Mouse (Mus musculus): Measurements from ENCODE around the gene Arhgef2. TPM values are rescaled to one million over a fixed set of nuclear protein-coding genes. Genes with fewer than 3 reads are reported as not detected.
"Not testable (repeated sequence)": the region's sequence is repeated elsewhere in the genome, so short reads cannot be mapped to it uniquely, and the experiment has no call there.

The Arhgef2 gene
- 100 to 1,000 TPM; 250 to 265 TPM for total RNA-seq (2021)

DNA sequence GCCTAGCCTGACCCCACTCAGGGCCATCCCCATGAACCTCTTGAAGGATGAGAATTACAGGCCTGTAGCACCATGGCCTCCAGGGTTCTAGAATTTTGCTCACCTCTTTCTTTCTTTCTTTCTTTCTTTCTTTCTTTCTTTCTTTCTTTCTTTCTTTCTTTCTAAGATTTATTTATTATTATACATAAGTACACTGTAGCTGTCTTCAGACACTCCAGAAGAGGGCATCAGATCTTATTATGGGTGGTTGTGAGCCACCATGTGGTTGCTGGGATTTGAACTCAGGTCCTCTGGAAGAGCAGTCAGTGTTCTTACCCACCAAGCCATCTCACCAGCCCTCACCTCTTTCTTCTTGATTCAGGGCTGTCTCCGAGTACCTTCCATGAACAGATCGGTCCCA, at the start of gene Arhgef2:
Gene Arhgef2, plus strand, starts transcription at position 301 of the 400 bp plus-strand sequence.
- DNase-seq: not testable (repeated sequence)

DNA sequence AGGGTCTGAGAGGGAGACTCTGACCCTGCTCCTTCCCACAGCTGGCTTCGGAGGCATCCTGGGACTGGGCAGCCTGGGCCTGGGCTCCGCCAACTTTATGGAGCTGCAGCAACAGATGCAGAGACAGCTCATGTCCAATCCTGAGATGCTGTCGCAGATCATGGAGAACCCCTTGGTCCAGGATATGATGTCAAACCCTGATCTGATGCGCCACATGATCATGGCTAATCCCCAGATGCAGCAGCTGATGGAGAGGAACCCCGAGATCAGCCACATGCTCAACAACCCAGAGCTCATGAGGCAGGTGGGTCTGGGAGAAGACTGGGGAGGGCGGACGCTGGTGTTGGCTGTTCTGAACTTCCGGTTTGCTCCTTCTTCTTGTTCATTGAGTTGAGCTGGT, 49.1 kb upstream of the Arhgef2 start:
- DNase-seq: no peak

DNA sequence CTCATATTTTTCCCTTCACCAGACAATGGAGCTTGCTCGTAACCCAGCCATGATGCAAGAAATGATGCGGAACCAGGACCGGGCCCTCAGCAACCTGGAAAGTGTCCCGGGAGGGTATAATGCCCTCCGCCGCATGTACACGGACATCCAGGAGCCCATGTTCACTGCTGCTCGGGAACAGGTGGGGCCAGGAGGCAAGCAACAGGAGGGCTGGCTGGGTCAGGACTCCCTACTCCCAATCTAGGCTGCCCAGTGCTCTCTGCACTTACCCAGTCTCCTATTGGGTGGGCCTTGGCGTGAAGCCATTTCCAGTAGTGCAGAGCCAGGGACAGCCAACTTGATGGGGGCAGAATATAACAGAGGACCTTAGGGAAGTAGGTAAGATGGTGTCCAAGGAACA, 46.2 kb upstream of the Arhgef2 start:
- DNase-seq: no peak

DNA sequence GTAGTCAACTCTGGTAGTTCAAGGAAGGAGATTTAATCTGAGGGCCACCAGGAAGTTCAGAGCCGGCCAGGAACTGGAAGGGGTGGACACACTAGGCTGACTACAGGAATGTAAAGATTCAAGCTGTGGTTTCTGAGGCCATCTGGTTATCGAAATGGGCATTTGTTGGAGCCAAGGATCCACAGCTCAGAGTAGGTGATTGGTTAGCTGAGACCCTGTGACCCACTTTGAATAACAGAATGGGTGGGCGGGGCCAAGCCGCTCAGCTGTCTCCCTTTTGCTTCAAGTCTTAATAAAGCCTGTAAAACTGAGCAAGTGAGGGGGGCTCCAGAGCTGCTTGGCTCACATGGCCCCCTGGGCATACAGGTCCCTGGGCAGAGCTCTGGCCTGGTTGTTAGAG, 43.8 kb upstream of the Arhgef2 start:
- DNase-seq: no peak

DNA sequence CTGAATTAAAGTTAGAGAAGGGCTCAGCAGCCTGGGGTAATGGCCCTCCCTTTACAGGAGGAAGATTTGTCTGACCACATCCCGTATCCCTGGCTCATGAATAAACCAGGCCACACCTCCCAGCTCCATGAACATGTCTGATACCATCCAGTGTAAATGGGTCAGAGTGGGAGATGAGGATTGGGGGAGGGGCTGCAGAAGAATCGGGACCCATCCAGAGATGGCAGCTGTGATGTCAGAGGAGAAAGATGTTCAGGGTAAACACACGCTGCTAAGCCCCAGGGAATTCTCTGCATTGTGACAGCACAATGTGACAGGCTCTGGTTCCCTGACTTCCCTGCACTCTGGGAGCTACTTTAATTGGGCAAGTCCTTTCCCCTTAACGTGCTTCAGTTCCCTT, 42.3 kb upstream of the Arhgef2 start:
- no peak for DNase-seq

DNA sequence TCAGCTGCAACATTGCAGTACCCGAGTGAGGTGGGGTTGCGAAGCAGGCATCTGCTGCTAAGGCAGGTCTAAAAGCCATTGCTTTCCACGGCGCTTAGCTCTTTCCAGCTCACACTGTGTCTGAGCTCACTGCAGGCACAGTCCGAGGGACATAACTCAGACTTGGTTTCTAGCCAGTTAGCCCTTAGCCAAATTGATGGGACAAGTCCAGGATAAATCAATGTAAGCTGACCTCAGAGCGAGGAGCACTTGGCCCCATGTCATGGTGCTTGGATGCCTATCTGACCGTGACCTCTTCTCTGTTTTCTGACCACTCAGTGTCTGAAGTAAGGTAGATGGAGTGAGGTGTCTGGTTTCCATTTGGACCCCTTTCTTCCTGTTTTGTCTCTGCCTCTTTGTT, 41.8 kb upstream of the Arhgef2 start:
- no peak for DNase-seq

DNA sequence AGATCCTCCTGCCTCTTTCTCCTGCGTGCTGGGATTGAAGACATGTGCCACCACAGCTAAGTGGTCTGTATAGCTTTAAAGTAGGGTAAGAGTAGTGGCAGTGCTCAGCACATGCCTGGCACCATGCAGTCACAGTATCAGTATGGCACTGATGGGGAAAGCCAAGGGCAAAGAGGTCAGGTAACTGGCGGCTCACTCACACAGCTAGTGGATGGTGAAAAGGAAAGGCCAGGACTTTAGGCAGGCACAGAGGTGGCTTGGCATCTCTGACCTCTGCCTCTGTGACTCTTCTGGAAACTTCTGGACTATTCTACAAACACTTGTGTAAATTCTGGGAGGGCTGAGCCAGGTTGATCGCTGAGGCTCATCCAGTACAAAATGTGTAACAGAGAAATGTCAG, 39.6 kb upstream of the Arhgef2 start:
- DNase-seq: no peak

DNA sequence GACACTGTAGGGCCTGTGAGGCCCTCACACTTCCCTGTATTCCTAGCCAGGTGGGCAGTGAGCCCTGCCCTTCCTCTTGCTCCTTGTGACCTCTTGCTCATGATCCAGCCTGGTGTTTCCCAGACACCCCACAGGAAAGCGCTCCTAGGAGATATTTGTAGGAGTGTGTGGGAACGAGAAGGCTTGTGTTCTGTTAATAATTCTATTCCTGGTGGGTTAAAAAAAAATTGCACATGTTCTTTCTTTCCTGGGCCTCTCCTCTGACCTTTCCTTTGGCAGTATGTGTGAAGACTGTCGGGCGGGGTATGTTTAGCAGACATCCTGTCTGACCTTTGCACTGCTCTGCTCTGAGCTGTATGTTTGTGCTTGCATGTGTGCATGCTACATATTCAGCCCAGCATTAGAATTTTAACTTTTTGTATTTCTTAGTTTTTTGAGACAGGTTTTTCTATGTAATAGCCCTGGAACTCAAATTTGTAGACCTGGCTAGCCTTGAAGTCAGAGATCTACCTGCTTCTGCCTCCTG, 39.2 kb upstream of the Arhgef2 start:
- no peak for DNase-seq

DNA sequence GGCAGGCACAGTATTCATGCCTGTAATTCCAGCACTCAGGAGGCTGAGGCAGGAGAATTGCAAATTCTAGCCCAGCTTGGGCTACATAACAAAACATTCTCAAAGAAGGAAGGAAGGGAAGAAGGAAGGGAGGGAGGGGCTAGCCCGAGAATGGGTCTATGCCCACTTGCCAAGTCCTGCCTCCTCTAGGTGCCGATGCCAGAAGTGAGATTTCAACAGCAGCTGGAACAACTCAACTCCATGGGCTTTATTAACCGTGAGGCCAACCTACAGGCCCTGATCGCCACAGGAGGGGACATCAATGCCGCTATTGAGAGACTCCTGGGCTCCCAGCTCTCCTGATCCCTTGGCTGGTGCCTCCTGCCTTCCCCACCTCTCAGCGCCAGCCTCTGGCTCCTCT, 37.9 kb upstream of the Arhgef2 start:
- no peak for DNase-seq

DNA sequence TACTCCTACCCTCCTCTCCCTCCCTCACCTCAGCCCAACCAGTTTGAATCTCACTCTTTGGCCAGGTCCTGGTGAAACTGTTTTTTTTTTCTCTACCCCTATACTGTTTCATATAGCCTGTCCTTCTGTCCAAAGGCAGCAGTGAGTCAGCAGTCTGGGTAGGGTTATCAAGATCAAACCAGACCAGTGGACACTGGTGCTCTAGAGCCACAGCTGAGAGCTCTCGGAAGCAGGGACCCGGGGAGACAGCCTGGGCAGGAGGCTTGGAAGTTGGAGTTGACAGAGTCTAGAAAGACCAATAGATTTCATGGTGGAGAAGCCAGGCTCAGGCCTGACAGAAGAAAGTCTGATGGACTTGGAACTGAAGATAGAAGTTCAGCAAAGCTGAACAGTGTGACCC, 37.2 kb upstream of the Arhgef2 start:
- DNase-seq: no peak

DNA sequence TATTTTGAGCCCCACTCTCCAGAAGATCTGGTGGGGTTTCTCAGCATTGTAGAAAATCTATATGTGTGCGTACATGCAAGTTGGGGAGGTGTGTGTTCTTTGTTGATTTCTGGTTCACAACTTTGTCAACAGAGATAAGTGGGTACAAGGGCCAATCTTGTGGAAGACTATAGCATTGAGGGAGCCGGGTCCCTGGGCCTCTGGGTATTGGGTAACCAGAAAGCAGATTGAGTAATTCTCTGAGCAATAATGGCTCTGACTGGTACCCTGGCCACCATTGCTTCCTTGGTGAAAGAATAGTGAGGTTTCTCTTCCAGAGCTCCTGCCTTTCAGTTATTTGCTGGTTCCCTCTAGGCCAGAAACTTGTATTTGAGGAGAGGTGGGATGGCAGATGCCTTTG, 36.7 kb upstream of the Arhgef2 start:
- DNase-seq: no peak

DNA sequence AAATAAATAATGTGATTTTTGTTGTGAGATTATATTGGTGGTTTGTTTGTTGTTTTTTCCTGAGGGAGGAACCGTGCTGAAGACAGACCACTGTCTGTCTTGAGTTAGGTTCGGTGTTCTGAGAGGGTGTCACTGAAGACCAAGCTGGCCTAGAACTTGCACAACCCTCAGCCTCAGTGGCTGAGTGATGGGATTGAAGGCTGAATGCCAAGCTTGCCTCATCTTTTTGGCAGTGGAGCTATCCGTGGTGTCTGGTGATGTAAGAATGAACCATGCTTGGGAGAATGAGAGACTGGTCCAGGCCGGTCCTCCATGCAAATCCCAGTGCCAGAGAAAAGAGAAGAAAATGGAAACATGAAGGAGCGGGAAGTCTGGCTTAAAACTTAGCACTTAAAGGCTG, 36.1 kb upstream of the Arhgef2 start:
- no peak for DNase-seq

DNA sequence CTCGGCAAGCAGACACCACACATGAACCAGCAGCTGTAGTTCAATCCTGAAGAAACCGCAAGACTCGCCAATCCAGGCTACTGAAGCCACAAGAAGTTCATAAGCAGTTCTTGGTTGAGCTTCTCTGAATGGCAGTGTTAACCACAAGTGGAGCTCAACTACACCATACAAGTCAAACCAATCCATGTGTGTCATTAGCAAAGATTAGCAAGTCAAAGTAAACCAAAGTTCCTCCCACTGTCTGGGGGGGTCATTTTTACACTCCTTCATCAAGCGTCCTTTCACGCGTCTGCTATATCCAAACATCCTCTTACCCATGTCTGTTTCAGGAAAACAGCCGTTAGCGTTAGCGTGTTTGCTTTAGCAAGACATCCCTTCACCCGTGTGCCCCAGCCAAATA, 35.4 kb upstream of the Arhgef2 start:
- no peak for DNase-seq

DNA sequence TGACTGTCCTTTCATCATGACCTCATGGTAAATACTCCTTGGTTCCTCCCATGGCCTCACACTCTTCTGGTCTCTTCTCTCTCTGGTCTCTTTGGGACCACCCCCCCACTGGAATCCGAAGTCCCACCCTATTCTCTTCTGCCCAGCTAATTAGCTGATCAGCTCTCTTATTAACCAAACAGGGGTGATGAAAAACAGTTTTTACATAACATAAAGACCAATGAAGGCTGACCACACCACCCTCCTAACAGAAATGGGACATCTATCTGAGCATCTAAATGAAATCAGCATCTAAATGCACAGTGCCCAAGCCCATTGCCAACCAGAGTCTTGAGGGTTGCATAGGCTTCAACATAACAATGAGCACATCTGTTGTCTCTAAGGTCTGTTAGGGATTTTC, 33.9 kb upstream of the Arhgef2 start:
- no peak for DNase-seq

DNA sequence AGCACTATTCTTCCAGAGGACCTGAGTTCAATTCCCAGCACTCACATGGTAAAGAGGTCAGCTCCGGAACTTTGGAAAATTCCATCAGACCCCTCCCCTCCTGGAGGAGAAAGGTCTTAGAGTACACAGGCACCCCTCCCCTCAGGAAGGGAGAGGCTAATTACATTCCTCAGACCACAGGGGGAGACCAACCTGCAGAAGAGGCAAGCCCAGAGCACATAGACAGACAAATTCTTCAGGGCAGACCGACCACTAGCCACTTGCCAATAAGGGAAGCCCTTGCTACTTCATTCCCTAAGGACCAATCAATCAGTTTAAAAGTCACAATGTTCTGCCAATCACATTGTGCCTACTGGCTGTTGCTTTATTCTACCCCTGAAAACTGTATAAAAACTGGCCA, 32.9 kb upstream of the Arhgef2 start:
- no peak for DNase-seq

DNA sequence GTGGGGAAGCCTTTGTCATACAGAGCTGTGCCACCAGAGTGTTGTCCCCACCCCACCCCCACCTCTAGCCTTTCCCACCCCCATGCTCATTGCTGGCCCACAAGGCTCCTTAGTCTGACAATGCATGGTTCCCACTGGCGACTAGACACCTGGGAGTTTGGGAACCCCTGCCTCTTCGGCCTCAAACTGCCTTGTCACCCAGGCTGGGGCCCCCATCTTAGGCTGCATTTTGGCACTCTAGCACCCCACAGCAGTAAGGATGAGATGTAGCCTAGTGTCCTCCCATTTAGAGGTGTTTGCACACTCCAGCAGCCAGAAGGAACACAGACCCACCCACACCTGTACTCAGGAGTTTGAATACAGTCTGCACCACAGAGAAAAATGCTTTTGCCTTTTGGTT, 32.0 kb upstream of the Arhgef2 start:
- DNase-seq: no peak

DNA sequence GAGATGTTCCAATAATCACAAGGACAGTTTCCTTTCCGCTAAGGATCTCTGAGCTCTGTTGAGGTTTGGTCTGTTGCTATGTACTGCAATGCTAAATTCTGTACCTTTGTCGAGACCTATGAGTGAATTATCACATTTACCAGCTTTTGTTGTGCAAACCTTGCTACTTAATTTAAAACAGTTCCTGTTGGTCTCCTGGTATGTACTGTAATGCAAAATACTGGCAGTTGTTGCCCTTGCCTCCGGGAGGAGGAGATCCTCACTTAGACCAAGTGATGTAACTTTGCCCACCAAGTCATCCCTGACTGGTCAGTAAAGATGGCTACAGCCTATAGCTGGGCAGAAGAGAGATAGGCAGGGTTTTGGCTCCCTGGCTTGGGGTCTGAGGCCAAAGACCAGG, 30.2 kb upstream of the Arhgef2 start, which contains the start of gene Ssr2:
Gene Ssr2, plus strand, starts transcription at position 337 of the 400 bp plus-strand sequence.
- DNase-seq: no peak

DNA sequence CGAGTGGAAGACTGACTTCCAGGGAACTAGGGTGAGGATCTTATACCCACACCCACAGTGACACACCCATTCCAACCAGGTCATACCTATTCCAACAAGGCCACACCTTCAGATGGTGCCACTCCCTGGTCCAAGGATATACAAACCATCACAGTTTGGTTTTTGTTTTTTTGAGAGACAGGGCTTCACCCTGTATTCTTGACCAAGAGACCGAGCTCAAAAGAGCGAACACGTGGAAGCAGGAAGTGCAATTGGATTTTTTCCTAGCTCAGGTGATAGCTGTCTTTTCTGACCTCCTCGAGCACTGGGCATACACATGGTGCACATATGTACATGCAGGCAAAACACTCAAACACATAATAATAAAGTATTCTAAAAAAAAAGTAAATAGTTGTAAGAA, 27.9 kb upstream of the Arhgef2 start:
- DNase-seq: not testable (repeated sequence)

DNA sequence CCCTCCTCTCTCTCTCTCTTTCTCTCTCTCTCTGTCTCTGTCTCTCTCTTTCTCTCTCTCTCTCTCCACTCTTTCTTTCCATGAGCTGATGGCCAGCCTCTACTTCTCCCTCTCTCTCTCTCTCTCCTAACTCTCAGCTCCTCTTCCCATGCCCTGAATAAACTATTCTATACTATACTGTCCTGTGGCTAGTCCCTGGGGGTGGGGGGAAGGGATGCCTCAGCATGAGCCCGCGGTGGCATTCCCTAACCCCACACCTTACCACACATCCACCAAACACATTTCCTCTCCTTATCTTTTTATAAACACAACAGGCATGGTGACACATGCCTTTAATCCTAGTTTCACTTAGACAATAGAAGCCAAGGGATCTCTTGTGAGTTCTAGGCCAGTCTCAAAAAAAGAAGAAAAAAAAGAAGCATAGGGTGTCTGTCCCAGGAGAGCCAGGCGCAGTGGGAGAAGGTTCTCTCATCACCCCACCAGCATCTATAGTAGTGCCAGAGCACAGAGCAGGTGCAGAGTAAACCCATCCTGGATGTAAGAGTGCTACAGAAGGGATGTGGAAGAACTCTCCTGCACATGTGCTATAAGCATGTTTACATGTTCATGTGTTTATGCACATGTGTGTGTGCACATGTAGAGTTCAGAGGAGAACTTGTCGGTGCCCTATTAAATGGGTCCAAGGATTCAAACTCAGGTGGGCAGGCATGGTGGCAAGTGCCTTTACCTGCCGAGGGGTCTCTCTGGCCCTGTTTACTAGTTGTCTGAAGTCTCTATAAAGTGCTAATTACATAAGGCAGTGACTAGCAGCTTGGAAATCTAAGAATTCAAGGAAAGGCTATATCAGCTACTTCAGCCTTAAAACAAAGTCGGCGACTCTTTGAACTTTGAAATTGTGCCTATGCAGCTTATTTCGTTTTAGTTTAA, 27.0 kb upstream of the Arhgef2 start:
- DNase-seq: no peak

DNA sequence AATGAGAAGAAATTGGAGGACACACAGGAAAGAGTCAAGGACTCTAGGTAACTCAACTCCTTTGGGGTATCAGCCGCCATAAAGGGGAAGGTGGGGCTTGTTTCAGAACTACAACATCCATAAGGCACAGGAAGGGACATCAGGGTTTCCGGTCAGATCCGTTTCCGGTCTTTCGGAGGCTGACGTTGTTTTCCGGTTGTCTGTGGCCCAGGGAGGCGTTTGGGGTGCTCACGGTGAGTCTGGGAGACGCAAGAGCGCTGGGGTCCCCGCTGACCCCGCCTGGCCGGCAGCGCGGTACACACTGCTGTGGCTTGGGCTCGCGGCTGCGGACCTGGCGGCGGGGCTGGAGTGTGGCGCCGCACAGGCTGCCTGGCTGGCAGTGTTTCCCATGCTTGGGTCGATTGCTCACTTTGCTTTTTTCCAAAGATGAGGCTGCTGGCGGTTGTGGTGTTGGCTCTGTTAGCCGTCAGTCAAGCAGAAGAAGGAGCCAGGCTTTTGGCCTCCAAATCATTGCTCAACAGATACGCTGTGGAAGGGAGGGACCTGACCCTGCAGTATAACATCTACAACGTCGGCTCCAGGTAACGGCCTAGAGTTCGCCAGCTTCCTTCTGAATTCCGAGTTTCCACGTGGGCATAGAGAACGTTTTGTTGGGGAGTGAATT, 26.2 kb upstream of the Arhgef2 start:
- peak; percentile 73 to 84 for DNase-seq

DNA sequence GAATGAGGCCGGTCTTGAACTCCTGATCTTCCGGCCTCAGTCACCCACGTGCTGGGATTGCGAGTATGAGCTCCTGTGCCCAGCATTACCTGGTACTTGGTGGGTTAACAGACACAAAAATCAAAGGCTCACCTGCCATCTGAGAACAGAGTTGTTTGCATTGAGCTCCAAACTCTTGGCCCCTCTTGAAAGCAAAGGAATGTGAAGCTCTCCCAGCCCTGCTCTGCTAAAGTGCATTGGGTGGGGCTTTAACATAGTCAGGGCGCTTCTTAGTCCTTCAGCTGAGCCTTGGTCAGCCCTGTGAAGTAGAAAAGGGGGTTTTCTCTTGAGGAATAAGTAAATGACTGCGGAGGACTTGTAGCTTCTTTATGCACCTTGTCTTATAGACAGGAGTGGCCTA, 20.0 kb upstream of the Arhgef2 start:
- no peak for DNase-seq

DNA sequence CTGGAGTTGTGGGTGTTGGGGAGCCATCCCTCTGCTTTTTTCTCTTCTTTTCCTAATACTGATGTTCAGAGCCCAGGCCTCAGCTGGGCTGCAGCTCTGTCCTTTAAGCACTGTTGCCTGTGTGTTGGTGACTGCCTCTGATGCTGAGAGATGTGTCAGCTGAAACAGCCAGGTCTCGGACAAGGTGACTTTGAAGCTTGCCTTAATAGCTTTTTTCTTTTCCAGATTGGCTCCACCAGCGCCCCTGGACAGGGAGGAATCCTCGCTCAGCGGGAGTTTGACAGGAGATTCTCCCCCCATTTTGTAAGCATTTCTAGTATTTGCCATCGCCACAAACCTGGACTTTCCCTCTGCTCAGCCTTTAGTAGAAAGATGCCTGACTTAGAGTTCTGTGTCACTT, 19.1 kb upstream of the Arhgef2 start:
- DNase-seq: no peak

DNA sequence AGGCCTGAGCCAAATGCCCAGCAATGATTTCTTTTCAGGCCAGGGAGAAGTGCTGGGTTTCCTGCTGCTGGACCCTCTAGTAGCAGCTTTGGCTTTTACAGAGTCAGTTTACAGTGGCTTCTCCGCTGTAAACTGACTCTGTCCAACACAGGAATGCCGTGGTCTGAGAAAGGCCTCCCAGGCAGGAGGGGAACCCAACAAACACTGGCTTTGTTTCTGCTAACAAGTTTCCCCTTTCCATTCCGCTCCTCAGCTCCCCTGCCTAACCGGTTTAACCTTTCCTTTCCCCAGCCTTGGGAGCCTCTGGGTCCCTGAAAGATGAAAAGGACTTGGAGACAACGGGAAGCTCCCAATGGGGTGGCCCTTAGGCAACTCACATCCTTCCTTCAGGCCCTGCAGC, 15.5 kb upstream of the Arhgef2 start:
- DNase-seq: no peak

DNA sequence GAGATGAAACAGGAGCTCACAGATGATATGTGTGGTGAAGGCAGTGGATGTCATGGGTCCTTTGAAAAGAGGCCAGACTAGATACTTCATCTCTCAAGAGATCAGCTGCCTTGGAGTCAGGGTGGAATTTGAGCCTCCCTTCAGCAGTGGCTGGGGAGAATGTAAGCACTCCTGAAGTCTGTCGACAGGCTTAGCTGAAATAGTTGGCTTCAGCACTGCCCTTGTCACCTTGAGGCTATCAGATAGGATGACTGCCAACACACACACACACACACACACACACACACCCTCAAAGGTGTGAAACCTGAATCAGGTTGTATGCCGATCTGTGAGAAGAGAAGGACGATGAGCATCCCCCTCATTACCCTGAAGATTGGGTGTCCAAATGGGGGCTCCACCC, 14.7 kb upstream of the Arhgef2 start:
- no peak for DNase-seq

Measured in layer of hippocampus, postnatal 36 days (tissue).